Comparison of ENCODE assay signal across 20 mouse cellular contexts in genomic region chr17:4867083-4867482, GRCm38 (mm10).
"Had no signal": no experiment of that assay in that cellular context is flagged by ENCODE, and none has a peak within 500 bp of the region (broad histone marks: within the 10 kb centered on the region; RNA-seq: fewer than 3 reads in every experiment).

No protein-coding gene starts in this region.

- H3K4me2 ChIP-seq: heart, embryonic 11.5 days; hindbrain, embryonic 12.5 days; hindbrain, embryonic 14.5 days; intestine, embryonic 15.5 days; liver, embryonic 12.5 days had no signal

- H3K27ac ChIP-seq: hindbrain, embryonic 10.5 days; hindbrain, embryonic 12.5 days; hindbrain, embryonic 14.5 days; intestine, embryonic 15.5 days; layer of hippocampus, adult 2 months; left cerebral cortex, adult 2 months; limb, embryonic 10.5 days; limb, embryonic 12.5 days; liver, embryonic 12.5 days; liver, embryonic 14.5 days had no signal

- DNase-seq: gastrocnemius, postnatal 14 days; gastrocnemius, postnatal 36 days; kidney, adult 18-20 months; kidney, adult 8-10 months; kidney, postnatal 10 days; kidney, postnatal 25 days; liver had no signal

- H3K27me3 ChIP-seq: hindbrain, embryonic 12.5 days; intestine, embryonic 15.5 days; limb, embryonic 12.5 days had no signal

- H3K9ac ChIP-seq: hindbrain, embryonic 12.5 days; hindbrain, embryonic 14.5 days; intestine, embryonic 15.5 days; limb, embryonic 12.5 days; liver, embryonic 12.5 days; liver, embryonic 14.5 days had no signal

- H3K4me1 ChIP-seq: liver, embryonic 12.5 days had no signal

- ATAC-seq: inflammation-experienced regulatory T-cells, adult 6 months; intestine, embryonic 15.5 days; intestine, postnatal 0 days; liver, embryonic 12.5 days had no signal

- H3K36me3 ChIP-seq: hindbrain, embryonic 10.5 days; hindbrain, embryonic 12.5 days; intestine, embryonic 15.5 days; limb, embryonic 10.5 days; limb, embryonic 12.5 days; liver, embryonic 12.5 days had no signal

- H3K9me3 ChIP-seq: hindbrain, embryonic 10.5 days; hindbrain, embryonic 12.5 days; intestine, embryonic 15.5 days; limb, embryonic 10.5 days; limb, embryonic 12.5 days; liver, embryonic 12.5 days had no signal

- H3K4me3 ChIP-seq: hindbrain, embryonic 10.5 days; hindbrain, embryonic 12.5 days; intestine, embryonic 15.5 days; layer of hippocampus, adult 2 months; left cerebral cortex, adult 2 months; limb, embryonic 10.5 days; limb, embryonic 12.5 days; liver, embryonic 12.5 days had no signal
